Mouse (Mus musculus) T-helper 2 cell (primary cell): ENCODE measurements around the gene Klhl6.

ENCODE experiments used
- in situ Hi-C: fragments of 300-600 bp; cut with MboI, MseI; formaldehyde crosslinking; loops from one replicate; pipeline ENCODE4 v1.15.1; 2025; ENCODE audit warnings: high pct_unique_total_duplicates

The Klhl6 gene

DNA sequence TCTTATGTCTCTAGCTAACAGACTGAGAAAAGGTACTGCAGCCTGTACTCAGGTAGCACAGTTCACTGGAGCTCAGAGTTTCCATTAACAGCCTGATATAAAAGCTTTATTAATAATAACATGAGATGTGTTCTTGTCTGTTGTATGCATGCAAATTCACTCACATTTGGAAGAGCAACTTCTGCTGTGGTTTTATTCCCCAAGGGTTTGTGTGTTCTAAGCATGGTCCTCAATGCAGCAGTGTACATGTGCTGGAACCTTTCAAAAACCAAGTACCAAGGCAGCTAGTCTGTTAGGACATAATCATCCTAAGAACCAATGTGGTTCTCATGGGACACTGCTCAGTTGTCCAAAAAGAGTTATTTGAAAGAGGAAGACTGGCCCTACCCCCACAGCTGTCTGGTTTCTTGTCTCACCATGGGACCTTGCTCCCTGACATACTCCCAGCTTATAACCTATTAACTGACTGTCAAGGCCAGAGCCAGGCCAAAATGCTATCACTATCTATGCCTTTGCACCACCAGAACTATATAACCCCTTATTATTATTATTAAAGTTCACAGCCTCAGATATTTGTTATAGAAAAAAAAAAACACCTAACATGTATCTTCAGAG, 10.0 kb downstream of the Klhl6 start:
- in situ Hi-C loops, result no loop called here

DNA sequence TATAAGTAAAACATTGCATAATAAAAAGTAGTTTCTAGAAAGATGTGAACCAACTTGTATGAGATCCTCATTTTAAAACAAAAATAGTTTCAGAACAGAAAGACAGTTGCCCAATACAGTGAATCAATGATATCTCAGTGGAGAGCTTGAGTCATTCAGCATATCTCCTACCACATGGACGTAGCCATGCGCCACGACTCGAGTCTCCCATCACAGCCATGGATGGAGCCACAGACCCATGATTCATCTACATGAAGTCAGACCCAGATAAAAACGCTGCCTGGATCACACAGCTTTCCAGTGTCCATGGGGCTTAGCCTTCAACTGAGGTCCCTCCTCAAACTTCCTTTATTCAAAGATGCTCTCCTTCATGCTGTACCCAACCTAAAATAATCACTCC, 13.3 kb downstream of the Klhl6 start:
- in situ Hi-C loops, result no loop called here

DNA sequence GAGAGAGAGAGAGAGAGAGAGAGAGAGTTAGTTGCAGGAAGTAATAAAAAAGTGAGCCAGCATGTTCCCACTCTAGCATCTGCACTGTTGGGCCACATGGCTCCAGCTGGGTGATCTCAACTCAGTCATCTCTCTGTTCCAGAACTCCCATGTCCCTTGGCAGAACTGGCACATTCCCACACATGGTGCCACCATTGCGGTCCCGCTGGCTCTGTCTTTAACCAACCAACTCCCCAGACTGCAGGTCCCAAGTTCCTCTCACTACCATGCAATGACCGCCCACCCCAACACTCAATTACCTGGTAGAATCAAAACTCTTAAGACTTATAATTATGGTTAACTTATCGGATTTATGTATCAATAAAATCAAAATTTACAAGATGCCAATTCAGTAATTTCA, 14.2 kb downstream of the Klhl6 start:
- in situ Hi-C loops, result no loop called here

DNA sequence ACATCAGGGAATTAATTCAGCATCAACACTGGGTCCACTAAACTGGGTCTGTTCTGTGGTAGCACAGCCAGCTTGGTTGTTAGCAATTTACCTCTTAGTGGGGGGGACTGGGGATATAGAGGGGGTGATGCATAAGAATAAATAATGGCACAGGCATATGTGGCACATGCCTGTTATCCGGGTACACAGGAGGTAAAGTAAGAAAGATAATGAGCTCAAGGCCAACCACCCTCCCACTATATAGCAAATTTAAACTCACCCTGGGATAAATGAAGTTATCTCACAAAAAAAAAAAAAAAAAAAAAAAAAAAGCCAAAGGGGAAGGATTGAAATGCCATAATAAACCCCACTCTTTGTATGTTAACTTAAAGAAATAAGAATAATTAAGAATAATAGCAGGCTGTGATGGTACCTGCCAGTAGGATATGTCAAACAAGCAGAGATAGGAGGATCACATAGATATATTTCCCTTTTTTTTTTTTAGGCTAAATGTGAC, 14.9 kb downstream of the Klhl6 start:
- in situ Hi-C loops, result no loop called here

DNA sequence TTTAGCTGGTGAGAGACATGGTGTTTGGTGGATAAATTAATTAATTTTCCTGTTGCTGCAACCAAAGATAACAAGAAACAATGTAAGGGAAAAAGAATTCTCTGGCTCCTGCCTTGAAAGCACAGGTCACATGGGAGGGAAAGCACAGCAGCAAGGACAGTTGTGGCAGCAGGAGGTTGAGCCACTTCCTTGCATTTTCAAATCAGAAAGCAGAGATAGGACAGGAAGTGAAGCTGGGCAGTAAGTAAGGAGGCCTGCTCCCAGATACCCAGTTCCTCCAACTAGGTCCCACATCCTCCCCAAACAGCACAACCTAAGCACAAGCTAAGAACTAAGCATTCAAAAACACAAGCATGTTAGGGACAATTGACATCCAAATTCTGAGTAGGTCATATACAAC, 15.9 kb downstream of the Klhl6 start:
- in situ Hi-C loops, result no loop called here

DNA sequence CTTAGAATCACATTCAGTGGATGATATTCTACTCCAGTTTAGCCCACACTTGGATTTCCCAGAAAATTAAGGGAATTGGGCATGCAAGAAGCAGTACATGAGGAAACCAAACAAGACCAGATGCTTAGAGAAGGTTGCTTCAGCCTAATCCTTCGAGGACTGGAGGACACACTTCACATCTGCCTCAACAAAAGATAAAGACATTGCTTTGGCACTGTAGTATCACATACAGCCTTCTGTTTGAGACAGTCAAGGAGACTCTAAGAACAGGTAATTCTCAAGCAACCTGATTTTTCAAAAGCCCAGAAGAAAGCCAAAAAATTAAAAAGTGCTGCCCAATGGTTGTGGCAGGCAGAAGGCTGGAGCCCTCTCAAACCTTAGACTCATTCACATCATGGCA, 16.4 kb downstream of the Klhl6 start:
- in situ Hi-C loops, result no loop called here

DNA sequence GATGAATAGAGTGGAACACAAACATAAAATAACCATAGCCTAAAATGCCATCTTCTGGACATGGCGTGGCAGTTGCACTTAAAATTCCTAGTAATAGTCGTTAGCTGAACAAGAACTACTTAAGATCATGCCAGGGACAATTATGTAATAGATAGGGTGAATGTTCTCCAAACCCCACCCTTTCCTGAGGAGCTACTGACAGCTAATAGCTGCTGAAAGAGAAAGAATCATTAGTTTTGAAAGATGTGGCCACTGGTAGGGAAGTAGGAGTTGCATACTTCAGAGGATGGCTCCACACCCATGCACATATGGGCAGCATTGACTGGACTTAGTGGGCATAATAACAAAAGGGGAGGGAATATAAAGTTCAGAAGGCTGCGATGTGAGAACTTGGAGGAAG, 19.9 kb downstream of the Klhl6 start:
- in situ Hi-C loops, result no loop called here

DNA sequence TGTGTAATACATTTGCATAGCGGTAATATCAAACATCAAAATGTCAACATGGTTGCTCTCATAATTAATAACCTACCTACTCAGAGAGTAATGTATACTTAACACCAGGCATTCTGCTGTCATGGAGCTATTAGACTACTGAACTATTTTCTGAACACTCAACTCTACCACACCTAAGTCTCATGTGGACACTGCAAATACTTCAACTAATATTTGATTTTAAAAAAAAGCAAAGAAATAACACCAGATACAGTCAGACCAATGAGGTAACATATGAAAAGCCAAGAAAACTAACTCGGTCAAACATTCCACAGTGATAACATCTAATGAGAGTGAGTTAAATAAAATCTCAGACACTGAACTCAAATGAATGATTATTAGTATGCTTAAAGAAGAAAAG, 21.8 kb downstream of the Klhl6 start:
- in situ Hi-C loops, result no loop called here

DNA sequence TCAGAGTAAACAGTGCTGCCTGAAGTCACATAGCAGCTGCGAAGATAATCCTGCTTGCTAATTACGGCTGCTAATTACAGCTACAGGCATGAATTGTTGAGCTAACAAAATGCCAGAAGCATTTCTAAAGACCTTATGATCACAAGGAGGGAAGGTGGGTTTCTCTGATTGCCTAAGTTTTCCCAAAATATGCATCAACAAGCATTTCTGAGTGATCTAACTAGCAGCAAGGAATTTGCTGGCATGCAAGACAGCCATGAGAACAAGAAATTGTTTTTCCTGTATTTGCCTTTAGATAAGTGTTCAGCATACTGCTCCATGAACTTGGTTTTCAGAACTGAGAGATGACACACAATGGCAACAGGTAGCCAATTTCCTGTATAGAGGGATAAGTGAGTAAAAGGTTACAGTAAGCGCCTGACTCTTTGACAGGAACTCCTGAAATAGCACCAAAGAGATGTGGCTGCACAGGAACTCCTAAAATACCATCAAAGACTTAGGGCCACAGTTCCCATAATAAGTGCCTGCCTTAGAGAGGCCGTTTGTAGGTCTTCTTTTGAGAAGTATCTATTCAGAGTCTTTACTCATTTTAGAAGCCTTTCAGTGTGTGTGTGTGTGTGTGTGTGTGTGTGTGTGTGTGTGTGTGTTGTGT, 22.3 kb downstream of the Klhl6 start:
- in situ Hi-C loops, result no loop called here

DNA sequence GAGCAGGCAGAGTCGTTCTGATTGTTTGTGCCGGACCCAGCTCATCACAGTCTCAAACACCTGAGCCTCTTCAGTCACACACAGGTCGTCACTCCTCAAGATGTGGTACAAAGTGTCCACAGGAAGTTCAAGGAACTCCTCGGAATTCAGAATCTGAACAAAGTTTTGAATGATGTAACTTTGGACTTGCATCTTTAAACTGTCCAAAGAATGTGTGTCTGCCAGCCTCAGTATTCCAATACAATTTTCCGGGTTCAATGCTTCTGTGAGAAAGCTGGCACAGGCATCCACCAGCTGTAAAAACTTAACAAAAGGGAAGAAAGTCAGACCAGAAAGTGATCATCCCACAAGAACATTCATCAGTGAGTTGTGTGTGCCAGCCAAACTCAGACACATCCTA, 25.8 kb downstream of the Klhl6 start:
- in situ Hi-C loops, result no loop called here

DNA sequence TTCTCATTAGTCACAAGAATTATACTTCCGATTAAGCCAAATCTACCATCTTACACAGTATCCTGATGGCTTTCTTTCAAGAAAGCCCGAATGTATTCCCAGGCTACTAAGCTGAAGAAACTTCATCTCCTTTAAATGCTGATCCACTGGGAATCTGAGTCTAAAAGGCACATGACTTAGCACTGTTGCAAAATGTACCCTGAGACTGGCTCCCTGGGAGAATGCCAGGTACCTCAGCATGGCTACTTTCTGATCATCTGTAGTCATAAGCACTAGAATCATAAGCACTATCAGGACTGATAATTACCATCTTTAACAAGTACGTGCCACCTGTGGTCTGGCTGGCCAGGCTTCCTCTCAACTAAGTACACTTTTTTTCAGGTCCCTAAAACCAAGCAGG, 35.5 kb downstream of the Klhl6 start:
- in situ Hi-C loops, result no loop called here

DNA sequence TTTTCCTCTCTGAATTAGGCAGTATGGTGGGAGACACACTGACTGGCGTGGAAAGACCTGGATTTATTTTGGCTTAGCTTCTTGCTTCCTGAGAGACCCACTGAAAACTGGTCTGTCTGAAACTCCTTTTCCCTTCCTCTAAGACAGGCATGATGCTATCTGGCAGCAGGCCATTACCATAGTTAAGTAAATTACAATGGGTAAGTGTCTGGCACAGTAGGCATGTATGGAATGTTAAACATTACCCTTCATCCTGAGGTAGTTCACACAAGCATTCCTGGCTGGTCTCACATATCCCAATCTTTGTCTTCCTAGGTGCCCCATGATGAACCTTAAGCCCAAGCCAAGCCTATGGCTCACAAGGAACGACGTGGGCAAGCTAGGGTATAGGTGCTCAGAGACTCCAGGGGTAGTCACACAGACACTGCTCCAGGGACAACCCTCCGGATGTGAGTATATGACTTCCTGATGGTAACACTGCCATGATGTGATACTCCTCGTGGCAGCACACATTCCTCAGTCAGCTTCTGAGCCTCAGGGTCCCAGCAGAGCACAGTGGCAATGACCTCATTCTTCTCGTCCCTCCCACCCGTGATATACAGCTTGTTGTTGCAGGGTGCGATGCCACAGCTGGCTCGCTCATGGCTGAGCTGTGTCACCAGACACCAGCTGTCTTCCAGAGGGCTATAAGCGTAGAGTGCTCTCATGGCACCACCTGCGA, 36.1 kb downstream of the Klhl6 start:
- in situ Hi-C loops, result no loop called here

DNA sequence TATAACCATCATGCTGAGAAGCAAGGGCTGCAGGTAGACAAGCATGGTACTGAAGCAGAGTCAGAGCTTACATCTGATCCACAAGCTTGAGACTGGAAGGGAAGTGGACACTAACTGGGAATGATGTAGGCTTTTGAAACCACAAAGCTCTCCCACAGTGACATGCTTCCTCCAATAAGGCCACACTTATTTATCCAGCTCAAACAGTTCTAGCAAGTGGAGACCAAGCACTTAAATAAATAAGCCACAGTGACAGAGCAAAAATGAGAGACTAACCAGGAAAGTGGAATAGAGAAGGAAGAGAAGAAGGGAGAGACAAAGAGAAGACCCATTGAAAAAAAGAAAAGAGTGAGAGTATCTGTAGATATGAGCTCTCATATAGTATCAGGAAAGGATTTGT, 62.0 kb downstream of the Klhl6 start:
- in situ Hi-C loops, result no loop called here

DNA sequence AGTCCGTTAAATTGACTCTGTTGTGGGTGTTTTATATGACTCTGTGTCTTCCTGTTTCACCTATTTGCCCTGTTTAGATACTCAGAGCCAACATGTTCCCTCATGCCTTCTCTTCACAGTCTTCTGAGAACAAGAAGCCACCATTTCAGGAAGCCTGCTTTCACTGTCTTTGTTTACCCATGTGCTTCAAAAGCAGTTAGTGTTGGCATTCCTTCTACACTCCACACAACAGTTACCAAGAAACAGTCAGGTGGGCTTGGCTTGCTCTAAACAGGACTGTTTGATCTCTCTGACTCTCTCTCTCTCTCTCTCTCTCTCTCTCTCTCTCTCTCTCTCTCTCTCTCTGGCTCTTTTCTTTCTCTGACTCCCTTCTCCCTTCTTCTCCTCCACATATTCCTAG, 64.6 kb downstream of the Klhl6 start:
- in situ Hi-C loops, result loop anchor here (5.0 kb wide), 1 partner anchor 89 kb away; no protein-coding TSS in a partner anchor

DNA sequence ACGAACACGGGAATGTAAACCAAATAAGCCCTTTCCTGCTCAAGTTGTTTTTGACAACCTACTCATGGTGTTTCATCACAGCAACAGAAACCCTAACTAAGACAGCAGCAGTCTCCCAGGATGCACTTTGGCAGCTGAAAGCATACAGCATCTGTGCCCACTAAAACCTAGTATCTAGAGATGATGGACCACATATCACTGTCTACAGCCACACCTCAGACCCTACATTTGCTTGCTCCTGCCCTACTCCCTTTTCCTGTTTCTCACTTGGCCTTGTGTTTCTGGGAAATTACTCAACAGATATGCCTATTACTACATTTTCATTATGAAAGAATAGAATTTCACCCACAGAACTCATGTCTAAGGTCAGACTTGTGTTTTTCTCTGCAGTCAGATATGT, 70.3 kb downstream of the Klhl6 start:
- in situ Hi-C loops, result no loop called here

DNA sequence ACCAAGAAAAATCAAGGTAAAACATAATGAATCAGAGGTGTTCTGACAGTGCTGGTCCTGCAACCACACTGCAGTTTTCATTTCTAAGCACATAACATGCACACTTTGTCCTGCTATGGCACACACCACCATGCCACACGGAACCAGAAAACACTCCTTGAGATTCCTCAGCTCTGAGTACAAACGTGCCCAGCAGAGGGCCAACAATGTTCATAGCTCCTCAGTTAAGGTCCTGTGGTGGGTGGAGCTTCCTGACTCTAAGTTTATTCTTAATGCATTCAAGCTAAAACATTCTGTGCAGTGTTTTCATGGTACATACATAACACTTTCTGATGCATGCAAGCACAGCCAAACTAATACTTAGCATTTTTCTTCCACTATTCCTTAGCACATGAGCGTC, 74.5 kb downstream of the Klhl6 start:
- in situ Hi-C loops, result no loop called here

DNA sequence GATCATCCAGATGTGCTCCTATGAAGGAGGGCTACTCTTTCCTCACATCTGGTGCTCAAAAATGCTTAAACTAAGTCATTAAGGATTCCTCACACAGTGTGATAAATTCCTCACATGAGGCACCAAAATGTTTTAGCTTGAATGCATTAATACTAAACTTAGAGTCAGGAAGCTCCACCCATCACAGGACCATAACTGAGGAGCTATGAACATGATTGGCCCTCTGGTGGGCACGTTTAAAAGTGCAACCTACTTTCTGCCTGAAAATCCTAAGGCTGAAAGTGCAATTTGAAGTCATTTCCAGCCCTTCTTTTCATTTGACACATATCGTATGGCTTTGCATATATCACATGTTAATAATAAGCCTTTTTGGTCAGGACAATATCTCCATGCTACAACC, 75.7 kb downstream of the Klhl6 start:
- in situ Hi-C loops, result no loop called here

DNA sequence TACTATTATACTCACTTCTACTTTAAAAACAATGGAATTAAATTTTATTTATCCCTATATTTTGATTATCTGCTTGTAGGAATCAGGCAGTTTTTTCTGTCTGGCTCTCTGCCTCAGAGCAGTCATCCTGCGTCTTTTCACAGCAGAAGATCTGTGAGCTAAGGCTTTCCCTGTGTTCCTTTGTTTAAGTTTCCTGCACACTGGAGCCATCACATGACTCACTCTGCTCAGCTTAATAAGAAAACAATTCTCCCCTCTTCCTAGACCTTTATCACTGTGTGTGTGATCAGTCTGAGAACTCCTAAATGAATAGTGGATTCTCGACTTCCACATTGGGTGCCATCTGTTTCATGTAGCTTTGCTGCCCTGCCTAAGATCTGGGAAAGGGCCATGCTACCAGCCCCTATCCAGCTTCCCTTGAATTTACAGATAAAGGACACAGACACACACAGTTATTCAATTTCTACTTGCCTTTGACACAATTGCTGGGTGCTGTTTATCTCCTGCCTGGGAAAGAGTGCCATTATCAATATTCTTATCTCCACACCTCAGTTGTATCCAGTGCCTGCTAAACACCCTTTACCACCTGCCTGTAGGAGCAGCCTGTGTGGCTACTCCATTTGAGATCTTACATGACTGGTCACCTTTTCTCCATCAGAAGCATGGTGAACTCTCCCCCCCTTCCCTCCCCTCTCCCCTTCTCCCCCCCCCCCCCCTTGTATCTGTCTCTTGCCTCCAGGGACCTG, 77.9 kb downstream of the Klhl6 start:
- in situ Hi-C loops, result no loop called here

DNA sequence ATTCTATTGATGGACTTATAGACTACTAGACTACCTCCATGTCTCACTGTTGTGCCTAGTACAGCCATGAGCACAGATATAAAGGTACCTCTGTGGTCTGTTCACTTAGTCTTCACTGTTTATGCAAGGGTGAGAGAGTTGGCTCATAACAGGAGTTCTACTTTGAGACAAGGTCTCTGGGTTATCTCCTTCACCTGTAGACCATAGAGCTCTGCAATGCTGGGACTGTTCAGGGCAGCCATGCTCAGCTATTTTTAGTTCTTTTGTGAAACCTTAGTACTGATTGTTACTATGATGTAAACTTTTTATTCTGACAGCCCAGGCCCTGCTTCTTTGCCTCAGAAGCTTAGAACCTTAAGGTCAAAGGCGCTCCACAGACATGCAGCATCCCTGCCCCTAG, 79.0 kb downstream of the Klhl6 start:
- in situ Hi-C loops, result no loop called here
